Mouse (Mus musculus) ovary, postnatal 10 days (tissue): ENCODE results near the gene Cyb5rl.

Experiments used
- DNase-seq: peaks from one replicate; pipeline ENCODE4 v3.0.0; 2022; ENCODE audit warnings: low spot score

Gene Cyb5rl

GRCm38 (mm10) chr4:107066252-107067124 is at the start of gene Cyb5rl, which contains the start of gene Mrpl37:
Gene Cyb5rl, plus strand, starts transcription at chr4:107066988.
Gene Mrpl37, minus strand, starts transcription at chr4:107066868.
- peak; percentile 89 for DNase-seq

- DNase-seq: no peak
These were observed 49.5 kb upstream of the Cyb5rl start for GRCm38 (mm10) chr4:107017257-107017656.

- no peak for DNase-seq
These were observed 48.3 kb upstream of the Cyb5rl start for GRCm38 (mm10) chr4:107018521-107018920.

GRCm38 (mm10) chr4:107019027-107019426 is 47.8 kb upstream of the Cyb5rl start:
- no peak for DNase-seq

GRCm38 (mm10) chr4:107020287-107021000 is 46.3 kb upstream of the Cyb5rl start:
- DNase-seq: no peak

GRCm38 (mm10) chr4:107021464-107021863 is 45.3 kb upstream of the Cyb5rl start:
- DNase-seq: no peak

- no peak for DNase-seq
These were observed 41.9 kb upstream of the Cyb5rl start for GRCm38 (mm10) chr4:107024899-107025298.

GRCm38 (mm10) chr4:107025369-107025768 is 41.4 kb upstream of the Cyb5rl start:
- DNase-seq: no peak

- no peak for DNase-seq
These were observed 40.3 kb upstream of the Cyb5rl start for GRCm38 (mm10) chr4:107026451-107026850.

GRCm38 (mm10) chr4:107035689-107036088 is 31.1 kb upstream of the Cyb5rl start:
- DNase-seq: no peak

- no peak for DNase-seq
These were observed 29.8 kb upstream of the Cyb5rl start for GRCm38 (mm10) chr4:107036985-107037384.

- DNase-seq: no peak
These were observed 28.5 kb upstream of the Cyb5rl start for GRCm38 (mm10) chr4:107038303-107038702.

GRCm38 (mm10) chr4:107039270-107039669 is 27.5 kb upstream of the Cyb5rl start:
- no peak for DNase-seq

GRCm38 (mm10) chr4:107042304-107042703 is 24.5 kb upstream of the Cyb5rl start:
- no peak for DNase-seq

GRCm38 (mm10) chr4:107045188-107045587 is 21.6 kb upstream of the Cyb5rl start:
- no peak for DNase-seq

GRCm38 (mm10) chr4:107047806-107048205 is 19.0 kb upstream of the Cyb5rl start:
- no peak for DNase-seq

- DNase-seq: no peak
These were observed 18.1 kb upstream of the Cyb5rl start for GRCm38 (mm10) chr4:107048568-107049162.

- DNase-seq: no peak
These were observed 14.9 kb upstream of the Cyb5rl start for GRCm38 (mm10) chr4:107051889-107052288.

GRCm38 (mm10) chr4:107052962-107053553 is 13.7 kb upstream of the Cyb5rl start:
- DNase-seq: no peak

- no peak for DNase-seq
These were observed 10.7 kb upstream of the Cyb5rl start for GRCm38 (mm10) chr4:107056088-107056487.

- DNase-seq: no peak
These were observed 8.4 kb upstream of the Cyb5rl start for GRCm38 (mm10) chr4:107058346-107058745.

GRCm38 (mm10) chr4:107058781-107059180 is 8.0 kb upstream of the Cyb5rl start:
- no peak for DNase-seq
